Mouse (Mus musculus) lung, postnatal 0 days (tissue): ENCODE measurements at regions not wholly inside any gene's neighbourhood (a gene's known extent, or its start where the extent isn't known, plus 50 kb on each side); places are given as distances from the start of the nearest gene placed in this dataset.

Source experiments
- ATAC-seq: fragments of 200-750 bp; cut with Nextera tagmentation; 2 replicates; pipeline ENCODE4 v1.8.0; 2017; ENCODE audit warnings: moderate library complexity
- DNase-seq: peaks from one replicate; pipeline ENCODE4 v3.0.0-alpha.2; 2016; ENCODE audit warnings: low spot score
- H3K27ac ChIP-seq: fragments of 300-500 bp; sonication (generic); 2 replicates; pipeline ENCODE4 v1.5.1; 2014; ENCODE audit warnings: antibody characterized with exemption, mild to moderate bottlenecking, low read length, mixed read lengths
- H3K27me3 ChIP-seq: fragments of 300-500 bp; sonication (generic); replicated peaks from 2 replicates; pipeline ENCODE4 v1.6.1; 2014; ENCODE audit warnings: low read length, mixed read lengths; ENCODE audit not compliant: insufficient read depth
- H3K36me3 ChIP-seq: fragments of 300-500 bp; sonication (generic); 2 replicates; pipeline ENCODE4 v1.6.1; 2014; ENCODE audit warnings: low read length, mixed read lengths; ENCODE audit not compliant: insufficient read depth
- H3K4me1 ChIP-seq: fragments of 300-500 bp; sonication (generic); 2 replicates; pipeline ENCODE4 v1.6.1; 2014; ENCODE audit warnings: antibody characterized with exemption, low read depth, low read length, mixed read lengths; ENCODE audit not compliant: insufficient read depth
- H3K4me2 ChIP-seq: fragments of 300-500 bp; sonication (generic); replicated peaks from 2 replicates; pipeline ENCODE4 v1.6.1; 2014; ENCODE audit warnings: low read depth, mild to moderate bottlenecking, low read length, moderate library complexity, mixed read lengths
- H3K4me3 ChIP-seq: fragments of 300-500 bp; sonication (generic); 2 replicates; pipeline ENCODE4 v1.5.1; 2014; ENCODE audit warnings: low read depth, low read length
- H3K9ac ChIP-seq: fragments of 300-500 bp; sonication (generic); replicated peaks from 2 replicates; pipeline ENCODE4 v1.6.1; 2014; ENCODE audit warnings: low read depth, mild to moderate bottlenecking
- H3K9me3 ChIP-seq: fragments of 300-500 bp; sonication (generic); 2 replicates; pipeline ENCODE4 v1.6.1; 2016; ENCODE audit warnings: low read length, mixed read lengths
- CTCF ChIP-seq: IDR thresholded peaks from 2 replicates; pipeline ENCODE4 v1.5.1; 2016; ENCODE audit warnings: antibody characterized with exemption, mild to moderate bottlenecking
- EP300 ChIP-seq: IDR thresholded peaks from 2 replicates; pipeline ENCODE4 v1.6.1; 2016; ENCODE audit warnings: antibody characterized with exemption, mild to moderate bottlenecking, control low read depth
- WGBS: fragments of 180-500 bp; shearing (Covaris S2); extraction: QIAGEN DNeasy Blood & Tissue Kit; methylation state at CpG from one replicate; pipeline ENCODE4 v1.1.7; 2014; 5-methylcytosine and 5-hydroxymethylcytosine counted together

DNA sequence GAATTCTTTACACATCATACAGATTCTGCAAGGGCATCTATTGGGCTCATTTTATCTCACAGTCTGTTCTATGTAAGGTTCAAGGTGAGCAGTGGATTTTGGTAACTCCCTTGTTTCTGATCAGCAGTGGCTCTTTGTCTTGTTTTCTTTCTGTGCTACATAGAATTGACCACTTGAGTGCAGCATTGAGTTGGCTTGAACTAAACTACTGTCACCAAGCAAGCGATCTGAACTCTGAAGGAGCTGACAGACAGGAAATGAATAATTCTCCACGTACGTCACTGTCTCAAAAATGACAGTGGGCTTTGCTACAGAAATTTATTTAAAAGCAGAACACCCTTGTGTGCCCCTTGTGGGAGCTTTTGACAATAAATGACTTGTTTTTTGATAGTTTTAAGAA, 268.9 kb upstream of the Myo3a start:
- no peak overlapping the region for H3K9ac ChIP-seq
- H3K27ac ChIP-seq = no peak overlapping the region
- peak; percentile 66 for DNase-seq
- no peaks in the 10 kb centered on the region for H3K36me3 ChIP-seq
- ATAC-seq = no peak
- H3K4me2 ChIP-seq = 0 out of 2 replicates have a peak overlapping the region, but pooled peaks have one; percentile 11
- no peak for TF ChIP-seq EP300
- TF ChIP-seq CTCF = peak; percentile 67
- no peak overlapping the region for H3K4me3 ChIP-seq
- H3K9me3 ChIP-seq = no peaks in the 10 kb centered on the region
- H3K27me3 ChIP-seq = no peaks in the 10 kb centered on the region
- no peaks in the 10 kb centered on the region for H3K4me1 ChIP-seq
- WGBS = under 1% methylated on average over 3 of the region's 3 CpGs

DNA sequence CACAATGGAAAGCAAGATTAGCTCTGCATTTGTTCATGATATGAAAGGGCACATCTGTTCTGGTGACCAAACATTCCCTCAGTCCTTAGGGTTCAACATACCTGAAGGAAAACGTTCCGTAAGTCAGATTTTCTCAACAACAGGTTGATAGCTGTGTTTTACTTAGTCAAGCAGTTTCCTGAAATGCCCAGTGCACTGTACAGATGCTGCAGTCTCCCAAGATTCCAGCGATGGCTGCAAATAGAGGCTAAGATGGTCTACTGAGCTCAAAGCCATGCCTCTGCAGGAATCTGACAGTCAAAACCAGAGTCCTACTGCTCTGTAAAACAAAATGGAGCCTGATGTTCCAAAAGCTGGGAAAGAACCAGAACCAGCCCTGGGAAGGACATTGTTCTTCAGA, 268.5 kb upstream of the Myo3a start:
- Histone ChIP-seq H3K36me3 (no peaks in the 10 kb centered on the region), H3K4me2 (0 out of 2 replicates have a peak overlapping the region, but pooled peaks have one; percentile 11), H3K27me3 (no peaks in the 10 kb centered on the region), H3K4me3 (no peak overlapping the region), H3K9me3 (no peaks in the 10 kb centered on the region), H3K27ac (no peak overlapping the region), H3K9ac (no peak overlapping the region), H3K4me1 (no peaks in the 10 kb centered on the region)
- no peak for TF ChIP-seq CTCF
- no peak for TF ChIP-seq EP300
- ATAC-seq = no peak
- 55% methylated on average over 3 of the region's 3 CpGs for WGBS
- DNase-seq = no peak

GRCm38 (mm10) chr2:21963343-21964026, 263.8 kb upstream of the Myo3a start:
- Histone ChIP-seq H3K36me3 (no peaks in the 10 kb centered on the region), H3K9me3 (no peaks in the 10 kb centered on the region), H3K27ac (no peak overlapping the region), H3K4me2 (no peak overlapping the region), H3K9ac (no peak overlapping the region), H3K4me3 (no peak overlapping the region), H3K4me1 (no peaks in the 10 kb centered on the region), H3K27me3 (no peaks in the 10 kb centered on the region)
- ATAC-seq = no peak
- no peak for DNase-seq
- 11% methylated on average over 7 of the region's 7 CpGs for WGBS
- TF ChIP-seq CTCF (no peak), EP300 (no peak)

- Histone ChIP-seq H3K36me3 (no peaks in the 10 kb centered on the region), H3K27ac (no peak overlapping the region), H3K4me1 (no peaks in the 10 kb centered on the region), H3K4me2 (no peak overlapping the region), H3K4me3 (no peak overlapping the region), H3K9me3 (no peaks in the 10 kb centered on the region), H3K9ac (no peak overlapping the region), H3K27me3 (no peaks in the 10 kb centered on the region)
- no peak for ATAC-seq
- TF ChIP-seq EP300 = no peak
- no peak for TF ChIP-seq CTCF
- WGBS = 1% methylated on average over 10 of the region's 10 CpGs
- DNase-seq = no peak
These were observed 263.2 kb upstream of the Myo3a start for GRCm38 (mm10) chr2:21964027-21964605.

GRCm38 (mm10) chr2:21970774-21971406, 256.4 kb upstream of the Myo3a start:
- WGBS = 72% methylated on average over 1 of the region's 1 CpGs
- no peak for ATAC-seq
- Histone ChIP-seq H3K27me3 (no peaks in the 10 kb centered on the region), H3K4me3 (no peak overlapping the region), H3K4me2 (no peak overlapping the region), H3K36me3 (no peaks in the 10 kb centered on the region), H3K9me3 (no peaks in the 10 kb centered on the region), H3K9ac (no peak overlapping the region), H3K27ac (no peak overlapping the region), H3K4me1 (no peaks in the 10 kb centered on the region)
- DNase-seq = no peak
- no peak for TF ChIP-seq EP300
- TF ChIP-seq CTCF = no peak

DNA sequence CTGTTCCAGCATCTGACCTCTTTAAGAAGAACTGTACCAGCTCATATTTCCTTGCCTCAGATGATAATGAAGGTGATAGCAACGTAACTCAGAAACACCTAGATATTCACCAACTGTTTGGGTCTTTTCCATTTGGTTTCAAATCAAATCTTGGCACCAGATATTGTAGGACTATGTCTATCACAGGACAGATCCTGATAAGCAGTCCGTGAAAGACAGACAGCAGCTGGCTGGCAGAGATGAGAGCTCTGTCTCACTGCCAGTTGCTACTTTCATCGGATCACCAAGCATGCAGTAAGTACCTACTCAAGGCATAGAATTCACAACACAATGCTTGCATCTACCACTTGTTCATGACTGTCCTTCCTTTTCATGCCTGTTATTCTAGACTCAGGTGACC, 252.7 kb upstream of the Myo3a start:
- no peak overlapping the region for H3K27ac ChIP-seq
- TF ChIP-seq EP300 (no peak), CTCF (no peak)
- no peaks in the 10 kb centered on the region for H3K9me3 ChIP-seq
- DNase-seq (no peak), ATAC-seq (no peak)
- no peak overlapping the region for H3K4me2 ChIP-seq
- no peaks in the 10 kb centered on the region for H3K36me3 ChIP-seq
- H3K9ac ChIP-seq = no peak overlapping the region
- no peak overlapping the region for H3K4me3 ChIP-seq
- WGBS = 47% methylated on average over 3 of the region's 3 CpGs
- H3K27me3 ChIP-seq = no peaks in the 10 kb centered on the region
- H3K4me1 ChIP-seq = no peaks in the 10 kb centered on the region
